Comparison of ENCODE assay signal across 8 mouse cellular contexts in genomic region chr11:57467159-57468110, GRCm38 (mm10). TPM values are rescaled to one million over a fixed set of nuclear protein-coding genes. Genes with fewer than 3 reads are reported as not detected.
DNase-seq lines count a peak whose midpoint lies in the region; ATAC-seq lines count a peak whose summit lies in the region.
"Had no signal": no experiment of that assay in that cellular context is flagged by ENCODE, and none has a peak within 500 bp of the region (broad histone marks: within the 10 kb centered on the region; RNA-seq: fewer than 3 reads in every experiment).

No protein-coding gene starts in this region.

- no peak overlapping the region for H3K4me3 ChIP-seq in hindbrain, embryonic 14.5 days (replicated peaks; ENCODE audit: low read length)
- H3K4me3 ChIP-seq in megakaryocyte, embryonic 14.5 days (replicated peaks), result peak overlapping the region; percentile 77
- H3K4me3 ChIP-seq: stomach, embryonic 15.5 days had no signal

- DNase-seq in WW6 (ENCODE audit: low read depth, low spot score), result peak; percentile 73
- peak; percentile 19 for DNase-seq in cerebellum, adult 9-10 months
- peak; percentile 42 to 66 for DNase-seq in frontal cortex, postnatal 10 days (ENCODE audit: low spot score in 2 of 2)
- peak; percentile 93 for DNase-seq in hindbrain, embryonic 14.5 days (ENCODE audit: low spot score)
- peak; percentile 18 for DNase-seq in left cerebral cortex, adult 11 months (ENCODE audit: low spot score)
- peak; percentile 73 for DNase-seq in right cerebral cortex, postnatal 14 days

- no peaks in the 10 kb centered on the region for H3K27me3 ChIP-seq in hindbrain, embryonic 14.5 days (ENCODE audit: control insufficient read depth, insufficient read depth, low read length)
- peaks cover 3% of the 10 kb centered on the region for H3K27me3 ChIP-seq in megakaryocyte, embryonic 14.5 days (replicated peaks)
- H3K27me3 ChIP-seq: stomach, embryonic 15.5 days had no signal

- 59% methylated on average over 23 of the region's 23 CpGs for WGBS in hindbrain, embryonic 14.5 days

- H3K27ac ChIP-seq in hindbrain, embryonic 14.5 days, result peak overlapping the region; percentile 38; the same call in 1 of the 2 replicates
- H3K27ac ChIP-seq: stomach, embryonic 15.5 days had no signal

- ATAC-seq in hindbrain, embryonic 14.5 days (ENCODE audit: low FRiP score), result peak; percentile 74

- no peaks in the 10 kb centered on the region for H3K9me3 ChIP-seq in hindbrain, embryonic 14.5 days (ENCODE audit: control insufficient read depth, low read length)
- no peaks in the 10 kb centered on the region for H3K9me3 ChIP-seq in megakaryocyte, embryonic 14.5 days
- H3K9me3 ChIP-seq: stomach, embryonic 15.5 days had no signal

- peak overlapping the region; percentile 30 for H3K9ac ChIP-seq in hindbrain, embryonic 14.5 days
- H3K9ac ChIP-seq: stomach, embryonic 15.5 days had no signal

- no peaks in the 10 kb centered on the region for H3K36me3 ChIP-seq in hindbrain, embryonic 14.5 days (replicated peaks; ENCODE audit: control insufficient read depth, insufficient read depth)
- no peaks in the 10 kb centered on the region for H3K36me3 ChIP-seq in megakaryocyte, embryonic 14.5 days (replicated peaks; ENCODE audit: low read length)
- H3K36me3 ChIP-seq: stomach, embryonic 15.5 days had no signal

- peak overlapping the region; percentile 16; the same call in 1 of the 2 replicates for H3K4me2 ChIP-seq in hindbrain, embryonic 14.5 days (replicated peaks)
- H3K4me2 ChIP-seq: stomach, embryonic 15.5 days had no signal

- no peaks in the 10 kb centered on the region for H3K4me1 ChIP-seq in hindbrain, embryonic 14.5 days (replicated peaks; ENCODE audit: control insufficient read depth, insufficient read depth, low read length)
- H3K4me1 ChIP-seq in megakaryocyte, embryonic 14.5 days, result peaks cover 18% of the 10 kb centered on the region
- H3K4me1 ChIP-seq: stomach, embryonic 15.5 days had no signal

RNA-seq across cellular contexts. Expression of gene Fam114a2, which starts 51.0 kb away (rescaled TPM):
- polyA plus RNA-seq in hindbrain, embryonic 14.5 days (2014; fragmentation: Nextera tagmentation; extraction: Ambion mirVana), result 46.5 and 51.8 TPM in 2 replicates
- polyA plus RNA-seq in megakaryocyte, embryonic 14.5 days (2012; ENCODE audit: insufficient read depth, low replicate concordance), result 3.1 TPM in 1 of 2 replicates, not detected in the other

RNA-seq across cellular contexts. Expression of gene Mfap3, which starts 51.0 kb away (rescaled TPM):
- 63.5 and 66.9 TPM in 2 replicates for polyA plus RNA-seq in hindbrain, embryonic 14.5 days (2014; fragmentation: Nextera tagmentation; extraction: Ambion mirVana)
- 0.83 TPM in 1 of 2 replicates, not detected in the other for polyA plus RNA-seq in megakaryocyte, embryonic 14.5 days (2012; ENCODE audit: insufficient read depth, low replicate concordance)

Comparison
In these comparisons a context has a peak if more than half of its experiments do, and no peak if none do; other contexts are left out.
1. DNase-seq: peak in every context shown above with its lines; median percentile 93 in hindbrain, embryonic 14.5 days; 73 in WW6; 73 in right cerebral cortex, postnatal 14 days; 54 in frontal cortex, postnatal 10 days; 19 in cerebellum, adult 9-10 months; 18 in left cerebral cortex, adult 11 months.
2. RNA of gene Fam114a2, which starts 51.0 kb away (polyA plus RNA-seq): 46.5 to 51.8 TPM in hindbrain, embryonic 14.5 days; 3.1 TPM in megakaryocyte, embryonic 14.5 days; every median in the first group is over 10 times any median in the second.
3. RNA of gene Mfap3, which starts 51.0 kb away (polyA plus RNA-seq): 63.5 to 66.9 TPM in hindbrain, embryonic 14.5 days; 0.83 TPM in megakaryocyte, embryonic 14.5 days; every median in the first group is over 10 times any median in the second.